Mouse (Mus musculus) erythroblast, embryonic 14.5 days (primary cell): ENCODE results near the gene Cryaa.

Source experiments
- GATA1 ChIP-seq: IDR thresholded peaks from 2 replicates; pipeline ENCODE4 v1.6.1; 2012; ENCODE audit warnings: low read length, inconsistent platforms, mixed read lengths
- TAL1 ChIP-seq: IDR thresholded peaks from 3 replicates; pipeline ENCODE4 v1.6.1; 2012; ENCODE audit warnings: low read length, inconsistent platforms, mixed read lengths

DNA sequence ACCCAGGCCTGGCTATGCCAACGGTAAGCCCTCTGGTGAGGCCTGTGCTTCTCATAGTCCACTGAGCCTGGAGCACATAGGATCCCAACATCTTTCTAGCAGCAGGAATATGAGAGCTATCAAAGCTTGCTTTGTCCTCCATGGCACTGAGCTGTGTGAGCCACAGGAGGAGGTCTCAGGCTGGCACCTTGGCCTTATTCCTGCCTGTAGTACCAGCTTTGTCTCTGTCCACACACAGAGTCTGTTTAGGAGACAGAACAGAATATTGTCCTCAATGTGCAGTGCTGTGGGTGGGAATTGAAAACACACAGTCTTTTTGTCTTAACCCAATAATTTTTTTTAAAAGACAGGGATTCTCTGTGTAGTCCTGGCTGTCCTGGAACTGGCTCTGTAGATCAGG is 3.2 kb upstream of the Cryaa start:
- TF ChIP-seq GATA1 (no peak), TAL1 (no peak)
